Mouse (Mus musculus): ENCODE results near the gene Il12rb1.

GRCm38 (mm10) chr8:70768231-70768776 is 39.9 kb upstream of the Il12rb1 start:
- TF ChIP-seq CTCF (IDR thresholded peaks at IDR 0.05; ENCODE audit: borderline replicate concordance, control insufficient read depth, extremely low read depth, insufficient read depth, low read length, poor library complexity) (no peak), POLR2A (IDR thresholded peaks at IDR 0.05; ENCODE audit: control insufficient read depth, extremely low read depth, insufficient read depth, low read length, poor library complexity) (no peak)

Measured in thymus, adult 2 months (tissue).